Mouse (Mus musculus) kidney, postnatal 14 days (tissue): ENCODE data around the gene Tsen34.
"Not testable (repeated sequence)": the region's sequence is repeated elsewhere in the genome, so short reads cannot be mapped to it uniquely, and the experiment has no call there.

ENCODE experiments used
- DNase-seq: peaks from one replicate; pipeline ENCODE4 v3.0.0; 2022; ENCODE audit warnings: mixed read lengths

Tsen34 gene

GRCm38 (mm10) chr7:3691919-3692318, 744 bp upstream of the Tsen34 start:
- DNase-seq = no peak

GRCm38 (mm10) chr7:3692987-3693808, 535 bp downstream of the Tsen34 start, which contains the start of gene Mboat7:
TSS of gene Mboat7 (minus strand) at chr7:3693523.
- DNase-seq = peak; percentile 99

GRCm38 (mm10) chr7:3693809-3694075, 1.1 kb downstream of the Tsen34 start:
- no peak for DNase-seq

GRCm38 (mm10) chr7:3694076-3694948, 1.6 kb downstream of the Tsen34 start:
- DNase-seq = peak; percentile 87

GRCm38 (mm10) chr7:3694949-3695305, 2.3 kb downstream of the Tsen34 start:
- DNase-seq = not testable (repeated sequence)

DNA sequence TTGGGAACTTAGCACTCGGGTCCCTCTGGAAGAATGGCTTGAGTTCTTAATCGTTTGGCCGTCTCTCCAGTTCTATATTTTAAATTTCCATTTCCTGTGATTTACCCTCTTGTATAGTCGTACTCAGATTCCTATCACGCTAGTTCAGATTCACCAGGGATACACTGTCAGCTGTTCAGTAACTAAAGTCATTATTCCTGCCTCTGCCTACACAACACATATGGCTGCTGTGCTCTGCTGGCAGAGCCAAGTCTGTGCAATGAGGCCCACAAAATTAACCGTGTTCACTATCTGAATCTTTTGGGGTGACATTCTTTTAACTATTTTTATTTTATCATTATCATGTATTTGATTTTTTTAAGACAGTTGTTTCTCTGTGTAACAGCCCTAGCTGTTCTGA, 5.8 kb downstream of the Tsen34 start:
- DNase-seq = no peak

DNA sequence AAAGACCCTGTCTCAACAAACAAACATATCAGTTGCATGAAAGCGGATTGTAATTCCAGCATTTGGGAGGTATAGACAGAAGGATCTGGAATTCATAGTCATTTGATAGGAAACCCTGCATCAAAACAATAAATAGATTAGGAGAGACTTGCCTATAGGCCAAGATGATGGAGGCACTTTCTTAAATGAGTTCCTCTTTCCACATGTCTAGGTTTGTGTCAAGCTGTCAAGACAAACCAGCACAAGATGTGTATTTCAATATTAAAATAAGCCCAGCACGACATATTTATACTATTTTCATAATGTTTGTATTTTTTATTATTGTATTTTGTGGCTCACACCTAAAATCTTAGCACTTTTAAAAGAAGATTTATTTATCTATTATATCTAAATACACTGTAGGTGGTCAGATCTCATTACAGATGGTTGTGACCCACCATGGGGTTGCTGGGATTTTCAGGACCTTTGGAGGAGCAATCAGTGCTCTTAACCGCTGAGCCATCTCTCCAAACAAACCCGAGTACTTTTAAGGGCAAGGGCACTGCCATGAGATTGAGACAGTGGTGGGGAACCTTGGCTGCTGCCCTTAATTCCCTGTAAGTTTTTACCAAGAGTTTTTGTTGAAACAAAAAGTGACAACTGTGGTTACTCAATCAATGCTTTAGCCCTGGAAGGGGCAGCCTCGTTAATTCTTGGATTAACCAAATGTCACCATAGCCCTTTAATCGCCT, 10.7 kb downstream of the Tsen34 start:
- no peak for DNase-seq

- DNase-seq = peak; percentile 98
Observed at GRCm38 (mm10) chr7:3703879-3704441, 11.3 kb downstream of the Tsen34 start, which contains the start of gene Rps9. TSS of gene Rps9 (plus strand) at chr7:3703993.

DNA sequence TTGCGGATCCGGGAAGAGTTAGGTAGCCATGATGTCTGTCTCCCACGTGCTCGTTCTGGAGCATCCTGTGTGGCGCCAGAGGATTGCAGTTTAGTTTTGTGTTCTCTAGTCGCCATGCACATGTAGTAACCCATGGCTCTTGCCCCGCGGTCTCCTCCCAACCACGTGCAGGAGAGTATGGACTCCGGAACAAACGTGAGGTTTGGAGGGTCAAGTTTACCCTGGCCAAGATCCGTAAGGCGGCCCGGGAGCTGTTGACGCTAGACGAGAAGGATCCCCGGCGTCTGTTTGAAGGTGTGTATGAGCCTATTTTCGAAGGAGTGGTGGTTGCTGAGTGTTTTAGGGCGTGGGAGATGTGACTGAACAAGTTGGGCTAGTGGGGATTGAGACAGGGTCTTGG, 11.8 kb downstream of the Tsen34 start:
- DNase-seq = no peak

- not testable (repeated sequence) for DNase-seq
Observed at GRCm38 (mm10) chr7:3705461-3705860, 12.8 kb downstream of the Tsen34 start.

GRCm38 (mm10) chr7:3705911-3706310, 13.2 kb downstream of the Tsen34 start:
- no peak for DNase-seq

- DNase-seq = no peak
Observed at GRCm38 (mm10) chr7:3706343-3706934, 13.8 kb downstream of the Tsen34 start.

- DNase-seq = no peak
Observed at GRCm38 (mm10) chr7:3707027-3707426, 14.4 kb downstream of the Tsen34 start.

DNA sequence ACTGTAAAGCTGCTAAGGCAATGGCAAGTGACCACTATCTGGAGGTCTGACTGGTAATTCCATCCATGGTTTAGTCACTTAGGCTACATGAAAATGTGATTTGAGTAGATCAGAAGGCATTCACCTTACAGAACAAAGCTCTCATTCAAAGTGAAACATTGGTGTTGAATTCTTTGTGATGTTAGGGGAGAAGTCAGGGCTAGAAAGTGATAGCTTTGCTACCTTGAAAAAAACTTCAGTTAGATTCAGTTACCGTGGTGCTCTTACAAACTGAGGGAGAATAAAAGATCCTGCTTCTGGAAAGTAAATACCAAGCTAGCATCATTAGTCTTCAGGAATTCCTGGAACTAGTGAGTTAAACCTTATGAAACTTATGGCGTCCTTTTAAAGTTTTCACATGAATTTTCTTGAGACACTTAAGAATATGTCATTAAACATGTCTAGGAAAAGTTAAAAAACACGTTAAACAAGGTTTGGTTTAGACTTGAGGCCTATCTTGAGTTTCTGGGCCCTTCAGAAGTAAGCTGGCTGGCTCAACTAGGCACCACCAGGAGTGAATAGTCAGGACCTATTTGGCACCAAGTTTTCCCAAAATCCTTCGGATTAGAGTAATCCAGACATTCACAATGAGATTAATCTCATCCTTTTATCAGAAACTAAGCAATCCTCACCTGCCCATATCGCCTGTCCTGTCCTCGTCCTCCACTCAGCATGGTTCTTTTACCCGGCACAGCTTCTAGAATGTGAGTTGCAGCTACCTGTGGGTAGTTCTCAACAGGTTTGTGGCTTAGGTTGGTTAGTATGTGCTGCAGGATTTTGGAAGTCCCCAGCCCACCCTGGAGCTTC, 15.1 kb downstream of the Tsen34 start:
- no peak for DNase-seq

DNA sequence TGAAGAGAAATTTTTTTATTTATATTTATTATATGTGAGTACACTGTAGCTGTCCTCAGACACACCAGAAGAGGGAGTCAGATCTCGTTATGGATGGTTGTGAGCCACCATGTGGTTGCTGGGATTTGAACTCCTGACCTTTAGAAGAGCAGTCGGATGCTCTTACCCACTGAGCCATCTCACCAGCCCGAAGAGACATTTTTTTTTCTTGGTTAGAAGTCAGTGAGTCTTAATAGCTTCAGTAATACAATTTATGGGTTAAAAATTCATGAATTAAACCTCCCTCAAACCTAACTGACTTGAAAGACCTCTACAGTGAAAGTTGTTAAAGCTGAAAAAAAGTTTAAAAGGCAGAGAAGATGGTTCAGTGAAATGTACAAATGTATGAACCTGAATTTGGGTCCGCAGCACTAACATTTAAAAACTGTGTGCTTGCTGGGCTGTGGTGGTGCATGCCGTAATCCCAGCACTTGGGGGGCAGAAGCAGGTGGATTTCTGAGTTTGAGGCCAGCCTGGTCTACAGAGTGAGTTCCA, 15.9 kb downstream of the Tsen34 start:
- DNase-seq = not testable (repeated sequence)

DNA sequence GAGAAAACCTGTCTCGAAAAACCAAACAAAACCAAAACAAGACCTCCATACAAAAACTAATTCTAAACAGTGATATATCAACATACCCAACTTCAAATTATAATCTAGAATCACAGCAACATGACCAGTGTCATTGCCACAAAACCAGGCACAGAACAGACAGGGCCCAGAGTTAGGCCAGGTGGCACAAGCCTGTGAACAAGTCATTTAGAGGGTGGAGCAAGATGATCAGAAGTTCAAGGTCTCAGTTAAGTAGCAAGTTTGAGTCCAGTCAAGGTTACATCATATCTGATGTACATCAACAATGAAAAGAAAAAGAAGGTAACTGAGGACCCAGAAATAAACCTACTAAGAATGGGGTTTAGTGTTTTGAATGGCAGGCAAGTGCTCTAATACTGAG, 16.3 kb downstream of the Tsen34 start:
- DNase-seq = no peak

GRCm38 (mm10) chr7:3712264-3712942, 19.7 kb downstream of the Tsen34 start:
- DNase-seq = no peak

DNA sequence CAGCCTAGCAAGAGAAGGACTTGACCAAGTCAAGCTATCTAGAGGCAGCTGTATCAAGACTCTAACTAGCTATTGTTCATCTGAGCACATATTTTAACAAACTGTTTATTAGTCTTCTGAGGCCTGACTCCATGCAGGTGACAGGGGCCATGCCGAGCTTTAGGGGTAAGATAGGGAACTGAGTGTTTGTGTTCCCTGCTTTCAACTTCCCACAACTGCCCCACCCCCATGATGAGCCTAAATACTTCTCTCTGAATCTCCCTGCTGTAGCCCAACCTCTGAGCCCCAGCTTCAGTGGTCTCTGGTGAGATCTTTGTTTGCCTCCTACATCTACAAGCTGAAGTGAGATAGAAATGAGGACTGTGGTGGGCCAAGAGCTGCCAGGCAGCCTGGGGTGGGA, 22.6 kb downstream of the Tsen34 start:
- DNase-seq = no peak

- not testable (repeated sequence) for DNase-seq
Observed at GRCm38 (mm10) chr7:3720268-3720667, 27.6 kb downstream of the Tsen34 start, which contains the start of gene Pirb. TSS of gene Pirb (minus strand) at chr7:3720391.

DNA sequence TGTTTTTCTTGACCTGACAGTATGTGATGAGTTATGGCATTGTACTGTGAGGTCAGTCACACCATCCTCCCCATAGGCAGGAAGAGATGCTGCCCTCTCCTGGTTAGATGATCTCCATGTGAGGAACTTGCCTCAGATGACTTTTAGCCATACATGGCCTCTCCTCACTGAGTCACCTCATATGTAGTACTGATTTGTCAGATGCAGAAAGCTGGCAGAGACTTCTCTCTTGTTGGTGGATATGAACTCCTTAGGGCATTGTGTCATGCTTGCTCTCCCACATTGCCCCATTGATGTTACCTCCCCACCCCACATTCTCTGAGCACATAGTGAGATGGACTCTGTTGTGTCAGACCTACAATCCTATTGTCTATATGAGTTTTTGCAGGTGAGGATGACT, 32.8 kb downstream of the Tsen34 start:
- DNase-seq = not testable (repeated sequence)

- DNase-seq = not testable (repeated sequence)
Observed at GRCm38 (mm10) chr7:3732675-3733074, 40.0 kb downstream of the Tsen34 start.
